Mouse (Mus musculus) myocyte (in vitro differentiated cells): Measurements from ENCODE around the gene Exoc8.

Experiments used
- E2F4 ChIP-seq: IDR thresholded peaks from one replicate; pipeline ENCODE4 v1.6.1; 2011; ENCODE audit warnings: mild to moderate bottlenecking, control low read depth, moderate library complexity; ENCODE audit not compliant: insufficient read depth
- MAX ChIP-seq: IDR thresholded peaks from one replicate; pipeline ENCODE4 v1.6.1; 2011; ENCODE audit warnings: low read depth, mild to moderate bottlenecking, control low read depth
- MYOG ChIP-seq, 3 experiments: IDR thresholded peaks; one replicate each; pipeline ENCODE4 v1.6.1; 2011; ENCODE audit warnings: control low read depth in 2 of 3, low read depth in 2 of 3, mild to moderate bottlenecking in 2 of 3; ENCODE audit not compliant: insufficient read length in 2 of 3, control insufficient read depth in 1 of 3, insufficient read depth in 1 of 3
- POLR2A ChIP-seq: IDR thresholded peaks from one replicate; pipeline ENCODE4 v1.6.1; 2011; ENCODE audit warnings: low read depth, mild to moderate bottlenecking, control low read depth, moderate library complexity; ENCODE audit not compliant: insufficient read length

GRCm38 (mm10) chr8:124866669-124867068 is 30.8 kb downstream of the Exoc8 start:
- TF ChIP-seq E2F4 (no peak), MAX (no peak), POLR2A (no peak), MYOG (IDR thresholded peaks at IDR 0.05; ENCODE audit: control insufficient read depth in 1 of 3, insufficient read depth in 1 of 3, insufficient read length in 2 of 3, low read depth in 2 of 3) (no peak)
